Mouse (Mus musculus) neutrophil, adult 5-6 weeks (primary cell): ENCODE measurements around the gene Zcchc3. TPM values are rescaled to one million over a fixed set of nuclear protein-coding genes. Genes with fewer than 3 reads are reported as not detected.

Experiments used
- ATAC-seq: fragments of 151-379, 151-347 bp; 2 replicates; pipeline ENCODE4 v1.8.0; 2017; ENCODE audit warnings: mild to moderate bottlenecking, moderate TSS enrichment; ENCODE audit not compliant: insufficient number of reproducible peaks, poor library complexity, low FRiP score, severe bottlenecking; ENCODE audit errors: extremely low read depth
- total RNA-seq: library from RNA; stranded (forward); fragments of 200-1000 nt; gene quantifications from 2 replicates; pipeline ENCODE4 v1.2.3, GENCODE M21; 2017

Gene Zcchc3
- total RNA-seq, 1 experiment from 2014 or later: 1.5 TPM

DNA sequence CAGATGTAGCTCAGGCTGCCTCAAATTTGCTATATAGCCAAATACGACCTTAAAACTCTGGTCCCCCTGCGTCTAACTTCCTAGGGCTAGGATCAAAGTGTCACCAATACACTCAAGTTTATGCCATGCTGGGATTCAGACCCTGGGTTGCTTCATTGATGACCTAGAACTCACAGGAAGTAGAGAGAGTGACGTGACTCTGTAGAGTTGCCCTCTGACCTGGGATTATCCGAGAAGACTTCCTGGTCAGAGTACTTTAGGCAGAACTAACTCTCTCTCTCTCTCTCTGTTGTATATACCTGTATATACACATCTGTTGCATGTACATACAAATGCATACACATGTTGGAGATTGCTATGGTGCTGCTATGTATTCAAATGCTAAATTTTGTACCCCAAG is 42.2 kb downstream of the Zcchc3 start:
- ATAC-seq: no peak

DNA sequence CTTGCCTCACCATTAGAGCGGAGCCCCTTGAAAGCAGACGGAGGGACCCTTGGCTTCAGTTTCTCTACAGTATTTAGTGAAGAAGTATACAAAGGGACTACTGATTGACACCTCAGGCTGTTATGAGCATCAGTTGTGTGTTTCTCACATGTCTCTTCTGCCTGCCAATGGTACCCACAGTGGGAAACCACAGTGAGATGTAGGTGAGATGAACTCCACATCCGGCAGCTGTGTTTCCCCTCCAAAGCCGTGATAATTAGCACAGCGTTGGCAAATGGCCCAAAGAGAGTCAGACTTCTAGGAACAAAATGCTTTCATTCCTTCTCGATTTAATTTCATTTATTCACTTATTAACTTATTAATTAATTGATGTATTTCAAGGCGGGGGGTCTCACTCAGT is 42.7 kb downstream of the Zcchc3 start:
- ATAC-seq: no peak

DNA sequence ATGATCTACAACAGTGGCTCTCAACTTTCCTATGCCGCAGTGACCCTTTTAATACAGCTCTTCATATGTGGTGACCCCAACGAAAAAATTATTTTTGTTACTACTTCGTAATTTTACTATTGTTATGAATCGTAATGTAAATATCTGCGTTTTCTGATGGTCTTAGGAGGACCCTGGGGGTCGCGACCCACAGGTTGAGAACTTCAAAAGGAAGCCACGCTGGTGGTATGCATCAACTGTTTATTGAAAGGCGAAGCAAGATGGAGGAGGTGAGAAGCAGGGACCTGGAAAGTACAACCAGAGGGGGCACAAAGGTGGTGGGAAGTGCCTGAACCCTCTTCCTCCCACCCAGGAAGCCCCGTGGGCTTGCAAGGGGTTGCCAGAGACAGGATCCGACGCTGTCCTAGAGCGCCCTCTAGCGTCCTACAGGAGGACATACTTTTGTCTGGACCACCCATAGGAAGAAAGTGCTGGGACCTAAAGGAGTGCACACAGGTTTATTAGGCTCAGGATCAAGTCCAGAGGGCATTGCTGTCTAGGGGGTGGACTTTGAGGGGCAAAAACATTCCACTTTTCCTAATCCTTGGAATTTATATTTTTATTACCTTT is 46.2 kb downstream of the Zcchc3 start:
- ATAC-seq: peak; percentile 64

DNA sequence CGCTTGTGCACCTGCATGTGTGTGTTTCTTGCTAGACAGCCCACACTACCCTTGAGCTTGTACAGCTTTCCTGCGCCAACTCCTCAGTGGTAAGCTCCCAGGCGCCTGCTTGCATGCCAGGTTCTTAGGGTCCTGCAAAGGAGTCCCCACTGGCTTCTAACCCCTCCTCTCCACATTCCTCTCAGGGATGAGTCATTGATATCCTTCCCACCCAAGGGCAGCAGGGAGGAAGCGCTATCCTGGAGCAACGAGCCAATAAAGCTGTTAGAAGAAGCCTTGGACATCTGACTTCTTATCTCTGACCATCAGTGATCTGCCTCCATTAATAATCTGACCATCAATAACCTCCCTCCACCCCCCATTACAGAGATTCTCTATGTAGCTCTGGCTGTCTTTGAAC is 46.9 kb downstream of the Zcchc3 start:
- no peak for ATAC-seq

DNA sequence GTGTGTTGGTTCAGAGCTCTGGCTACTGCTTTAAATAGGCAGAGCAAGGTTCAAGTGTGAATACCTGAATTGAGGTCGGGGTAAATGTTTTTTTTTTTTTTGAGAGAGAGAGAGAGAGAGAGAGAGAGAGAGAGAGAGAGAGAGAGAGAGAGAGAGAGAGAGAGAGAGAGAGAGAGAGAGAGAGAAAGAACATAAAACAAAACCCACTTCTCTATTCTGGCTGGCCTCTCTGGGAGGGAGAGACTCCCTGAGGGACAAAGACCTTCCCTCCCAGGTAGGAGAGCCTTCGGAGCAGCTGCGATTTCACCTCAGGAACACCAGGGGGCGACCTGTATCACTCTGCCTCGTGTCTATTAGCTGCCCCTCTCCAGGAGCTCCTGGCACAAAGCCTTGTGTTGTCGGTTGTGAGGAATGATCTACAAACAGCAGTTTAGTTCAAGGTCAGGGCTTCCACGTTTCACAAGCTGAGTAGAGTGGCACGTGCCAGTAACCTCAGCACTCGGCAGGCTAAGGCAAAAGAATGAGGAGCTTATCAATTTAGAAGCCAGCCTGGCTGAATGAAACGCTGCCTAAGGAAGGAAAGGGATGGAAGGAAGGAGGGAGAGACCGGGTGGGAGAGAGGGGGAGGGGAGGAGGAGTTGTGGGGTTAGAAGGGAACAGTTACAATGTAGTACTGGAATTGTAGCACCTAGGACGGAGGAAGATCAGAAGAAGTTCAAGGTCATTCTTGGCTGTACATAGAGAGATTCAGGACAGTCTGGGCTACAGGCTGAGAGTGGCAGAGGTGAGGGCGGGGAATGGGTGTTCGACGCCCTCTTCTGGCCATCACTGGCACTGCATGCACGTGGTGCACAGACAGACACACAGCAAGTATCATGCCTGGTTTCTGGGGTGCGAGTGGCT is 51.3 kb downstream of the Zcchc3 start:
- peak; percentile 77 for ATAC-seq

Other genes with a start within 250 kb of the Zcchc3 start
- 108 and 118 TPM in 2 replicates for gene Csnk2a1, start 188.2 kb downstream of the Zcchc3 start, total RNA-seq
- gene Tbc1d20, start 121.2 kb downstream of the Zcchc3 start, total RNA-seq: 51.4 and 60.4 TPM in 2 replicates
- 90.7 and 112 TPM in 2 replicates for gene Rbck1, start 82.4 kb downstream of the Zcchc3 start, total RNA-seq
- 0.37 and 2.1 TPM in 2 replicates for gene Trib3, start 71.0 kb downstream of the Zcchc3 start, total RNA-seq
- gene Nrsn2, start 38.4 kb downstream of the Zcchc3 start, total RNA-seq: not detected in 2 replicates
- 0.70 and 1.4 TPM in 2 replicates for gene Sox12, start 17.0 kb downstream of the Zcchc3 start, total RNA-seq
- not detected in 2 replicates for gene 6820408C15Rik, start 560 bp upstream of the Zcchc3 start, total RNA-seq
- gene Defb23, start 49.6 kb upstream of the Zcchc3 start, total RNA-seq: not detected in 2 replicates
- gene Defb20, start 62.0 kb upstream of the Zcchc3 start, total RNA-seq: not detected in 2 replicates
- not detected in 2 replicates for gene Defb22, start 75.1 kb upstream of the Zcchc3 start, total RNA-seq
- gene Defb26, start 96.7 kb upstream of the Zcchc3 start, total RNA-seq: not detected in 2 replicates
- gene Defb28, start 103.2 kb upstream of the Zcchc3 start, total RNA-seq: not detected in 2 replicates
- not detected in 2 replicates for gene Defb29, start 125.1 kb upstream of the Zcchc3 start, total RNA-seq
- gene Gm17416, start 154.3 kb upstream of the Zcchc3 start, total RNA-seq: not detected in 2 replicates
- not detected in 2 replicates for gene Defb21, start 157.7 kb upstream of the Zcchc3 start, total RNA-seq
- gene Defb19, start 165.3 kb upstream of the Zcchc3 start, total RNA-seq: not detected in 2 replicates
- gene Defb45, start 184.4 kb upstream of the Zcchc3 start, total RNA-seq: not detected in 2 replicates
- not detected in 2 replicates for gene Defb36, start 189.3 kb upstream of the Zcchc3 start, total RNA-seq
- gene Defb25, start 208.0 kb upstream of the Zcchc3 start, total RNA-seq: not detected in 2 replicates
- gene Rem1, start 211.9 kb upstream of the Zcchc3 start, total RNA-seq: 0.35 and 2.1 TPM in 2 replicates